Mouse (Mus musculus): Measurements from ENCODE around the gene Krt2. TPM values are rescaled to one million over a fixed set of nuclear protein-coding genes. Genes with fewer than 3 reads are reported as not detected.

The Krt2 gene
- polyA plus RNA-seq, 1 experiment: not detected

DNA sequence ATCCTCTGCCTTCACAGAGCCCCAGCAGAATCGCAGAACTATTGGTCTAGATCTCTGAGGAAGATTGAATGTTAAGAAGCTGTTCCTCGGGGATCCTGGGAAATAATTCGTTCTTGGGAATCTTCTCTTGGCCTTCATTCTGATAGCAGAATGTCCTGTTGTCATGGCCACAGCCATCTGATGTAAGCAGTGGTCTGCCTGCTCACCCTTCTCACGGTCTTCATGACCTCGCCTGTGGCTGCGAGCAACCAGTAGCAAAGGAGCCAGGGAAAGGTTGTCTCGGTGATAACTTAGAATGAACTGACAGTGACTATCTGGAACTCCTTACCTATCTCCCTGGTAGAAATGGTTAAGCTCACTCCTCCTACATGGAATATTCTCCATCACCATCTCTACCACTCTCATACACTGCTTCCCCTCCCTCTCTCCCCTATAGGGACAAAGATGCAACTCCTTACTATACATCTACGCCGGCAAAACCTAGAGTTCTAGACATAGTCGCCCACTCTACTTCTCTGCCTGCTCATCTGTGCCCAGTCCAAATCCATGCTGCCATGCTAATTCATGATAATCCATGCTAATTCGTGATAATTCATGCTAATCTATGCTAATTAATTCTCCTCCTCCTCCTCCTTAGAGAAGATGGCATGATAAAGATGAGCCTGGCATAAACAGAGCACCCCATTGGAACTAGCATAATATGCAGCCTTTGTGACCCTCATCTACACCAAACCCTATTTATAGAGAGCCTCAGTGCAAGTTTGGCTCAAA is 14.7 kb downstream of the Krt2 start:
- no peaks in the 10 kb centered on the region for H3K36me3 ChIP-seq (ENCODE audit: control insufficient read depth, insufficient read depth)
- H3K4me3 ChIP-seq: no peak overlapping the region
- peaks cover 48% of the 10 kb centered on the region for H3K27me3 ChIP-seq (ENCODE audit: control insufficient read depth, insufficient read depth, insufficient read length)
- no peak overlapping the region for H3K4me2 ChIP-seq (ENCODE audit: low read depth)
- no peak overlapping the region for H3ac ChIP-seq (ENCODE audit: control insufficient read depth, insufficient read length)
- H3K79me2 ChIP-seq (ENCODE audit: control insufficient read depth, insufficient read depth): no peaks in the 10 kb centered on the region
- TF ChIP-seq CEBPB (IDR thresholded peaks at IDR 0.05; ENCODE audit: insufficient read depth, poor library complexity, severe bottlenecking): no peak

DNA sequence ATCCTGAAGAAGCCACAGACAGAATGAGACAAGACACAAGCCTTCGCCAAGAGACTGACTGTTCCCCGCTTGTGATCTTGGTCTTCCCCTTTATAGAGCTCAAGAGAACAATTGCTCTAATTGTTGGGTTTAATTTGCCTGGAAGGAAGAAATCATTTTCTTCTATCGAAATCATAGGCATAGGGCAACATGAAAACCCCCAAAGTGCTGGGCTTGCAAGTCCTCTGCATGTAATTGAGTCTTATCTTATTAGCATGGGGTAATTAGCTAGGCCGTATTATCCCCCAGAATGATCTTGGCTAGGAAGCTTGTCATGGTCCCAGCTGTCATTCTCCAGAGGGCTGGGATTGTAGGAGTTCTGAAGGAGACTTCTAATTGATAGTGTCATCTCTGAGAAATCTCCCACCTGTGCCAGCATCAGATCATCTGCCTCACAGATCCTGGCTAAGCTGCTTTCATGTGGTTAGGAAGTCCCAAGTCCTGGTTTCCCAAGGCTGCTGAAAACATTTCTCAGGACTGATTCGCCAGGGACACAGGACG is 15.6 kb downstream of the Krt2 start, which contains the start of gene Krt73:
Gene Krt73, minus strand, starts transcription at position 51 of the 540 bp plus-strand sequence.
- H3K79me2 ChIP-seq (ENCODE audit: control insufficient read depth, insufficient read depth): no peaks in the 10 kb centered on the region
- no peak within 1 kb of the TSS for H3K4me3 ChIP-seq
- no peaks in the 10 kb centered on the region for H3K36me3 ChIP-seq (ENCODE audit: control insufficient read depth, insufficient read depth)
- no peak within 1 kb of the TSS for H3K4me2 ChIP-seq (ENCODE audit: low read depth)
- peaks cover 55% of the 10 kb centered on the region for H3K27me3 ChIP-seq (ENCODE audit: control insufficient read depth, insufficient read depth, insufficient read length)
- TF ChIP-seq SRF (IDR thresholded peaks at IDR 0.05; ENCODE audit: control insufficient read depth, insufficient read length, low read depth) (no peak), MYOG (IDR thresholded peaks at IDR 0.05; ENCODE audit: control insufficient read depth in 1 of 3, insufficient read depth in 1 of 3, insufficient read length in 2 of 3, low read depth in 2 of 3) (no peak), MAX (IDR thresholded peaks at IDR 0.05; ENCODE audit: low read depth) (no peak), TCF3 (IDR thresholded peaks at IDR 0.05; ENCODE audit: insufficient read length, low read depth) (no peak), USF1 (IDR thresholded peaks at IDR 0.05; ENCODE audit: low read depth) (no peak), MYOD1 (IDR thresholded peaks at IDR 0.05; ENCODE audit: control insufficient read depth in 1 of 3, insufficient read length in 2 of 3, low read depth in 2 of 3) (no peak), TCF12 (IDR thresholded peaks at IDR 0.05; ENCODE audit: insufficient read depth, poor library complexity, severe bottlenecking) (no peak), POLR2A (IDR thresholded peaks at IDR 0.05; ENCODE audit: insufficient read length, low read depth) (no peak), REST (IDR thresholded peaks at IDR 0.05; ENCODE audit: insufficient read depth, insufficient read length) (no peak), E2F4 (IDR thresholded peaks at IDR 0.05; ENCODE audit: insufficient read depth) (no peak), CEBPB (IDR thresholded peaks at IDR 0.05; ENCODE audit: insufficient read depth, poor library complexity, severe bottlenecking) (no peak), POLR2AphosphoS2 (IDR thresholded peaks at IDR 0.05; ENCODE audit: insufficient read length, low read depth) (no peak)
- no peak within 1 kb of the TSS for H3ac ChIP-seq (ENCODE audit: control insufficient read depth, insufficient read length)

DNA sequence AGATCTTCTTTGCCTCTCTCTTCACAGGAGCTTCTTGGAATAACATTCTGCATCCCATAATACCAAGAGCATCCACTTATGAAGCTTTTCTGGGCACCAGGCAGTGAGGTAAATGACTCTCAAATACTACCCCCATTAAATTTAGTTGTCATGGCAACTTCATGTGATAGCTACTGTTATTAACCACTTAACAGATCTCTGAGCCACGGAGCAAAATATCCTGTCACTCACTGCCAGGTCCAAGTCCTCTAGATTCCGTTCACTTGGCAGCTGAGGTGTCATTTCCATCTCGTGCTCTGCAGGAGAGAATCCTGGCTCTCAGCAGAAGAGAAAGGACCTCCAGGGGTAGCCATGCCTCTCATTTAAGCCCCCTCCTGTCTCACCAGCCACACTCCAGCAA is 27.1 kb downstream of the Krt2 start:
- Histone ChIP-seq H3K4me2 (ENCODE audit: low read depth) (no peak overlapping the region), H3ac (ENCODE audit: control insufficient read depth, insufficient read length) (no peak overlapping the region), H3K4me3 (no peak overlapping the region), H3K79me2 (ENCODE audit: control insufficient read depth, insufficient read depth) (no peaks in the 10 kb centered on the region), H3K36me3 (ENCODE audit: control insufficient read depth, insufficient read depth) (no peaks in the 10 kb centered on the region), H3K27me3 (ENCODE audit: control insufficient read depth, insufficient read depth, insufficient read length) (peaks cover 60% of the 10 kb centered on the region)
- TF ChIP-seq USF1 (IDR thresholded peaks at IDR 0.05; ENCODE audit: low read depth): no peak
- TF ChIP-seq SRF (IDR thresholded peaks at IDR 0.05; ENCODE audit: control insufficient read depth, insufficient read length, low read depth): no peak
- no peak for TF ChIP-seq TCF12 (IDR thresholded peaks at IDR 0.05; ENCODE audit: insufficient read depth, poor library complexity, severe bottlenecking)
- TF ChIP-seq POLR2AphosphoS2 (IDR thresholded peaks at IDR 0.05; ENCODE audit: insufficient read length, low read depth): no peak
- no peak for TF ChIP-seq MYOG (IDR thresholded peaks at IDR 0.05; ENCODE audit: control insufficient read depth in 1 of 3, insufficient read depth in 1 of 3, insufficient read length in 2 of 3, low read depth in 2 of 3)
- no peak for TF ChIP-seq MAX (IDR thresholded peaks at IDR 0.05; ENCODE audit: low read depth)
- no peak for TF ChIP-seq REST (IDR thresholded peaks at IDR 0.05; ENCODE audit: insufficient read depth, insufficient read length)
- no peak for TF ChIP-seq CEBPB (IDR thresholded peaks at IDR 0.05; ENCODE audit: insufficient read depth, poor library complexity, severe bottlenecking)
- no peak for TF ChIP-seq TCF3 (IDR thresholded peaks at IDR 0.05; ENCODE audit: insufficient read length, low read depth)
- TF ChIP-seq E2F4 (IDR thresholded peaks at IDR 0.05; ENCODE audit: insufficient read depth): no peak
- no peak for TF ChIP-seq POLR2A (IDR thresholded peaks at IDR 0.05; ENCODE audit: insufficient read length, low read depth)

DNA sequence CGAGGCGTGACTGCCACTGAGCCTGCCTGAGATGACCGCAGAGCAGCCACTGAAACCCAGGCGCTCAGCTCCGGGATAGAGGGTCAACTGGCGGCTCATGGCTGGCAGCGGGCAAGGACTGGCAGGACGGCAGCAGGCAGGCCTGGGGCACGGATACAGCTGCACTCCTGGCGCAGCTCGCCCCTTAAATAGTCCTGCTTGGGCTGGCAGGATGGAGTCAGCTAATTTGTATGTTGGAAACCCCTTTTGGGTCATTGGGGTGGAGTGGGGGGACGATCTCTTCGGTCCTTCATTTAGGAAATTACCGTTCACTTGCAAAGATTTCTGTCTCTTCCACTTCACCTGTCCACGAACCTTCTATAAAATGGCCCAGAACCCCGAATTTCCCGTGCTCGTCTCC is 31.6 kb downstream of the Krt2 start, which contains the start of gene Krt72:
Gene Krt72, minus strand, starts transcription at position 101 of the 400 bp plus-strand sequence.
- no peak within 1 kb of the TSS for H3K4me2 ChIP-seq (ENCODE audit: low read depth)
- H3ac ChIP-seq (ENCODE audit: control insufficient read depth, insufficient read length): no peak within 1 kb of the TSS
- H3K36me3 ChIP-seq (ENCODE audit: control insufficient read depth, insufficient read depth): no peaks in the 10 kb centered on the region
- peaks cover 60% of the 10 kb centered on the region for H3K27me3 ChIP-seq (ENCODE audit: control insufficient read depth, insufficient read depth, insufficient read length)
- no peak for TF ChIP-seq POLR2AphosphoS2 (IDR thresholded peaks at IDR 0.05; ENCODE audit: insufficient read length, low read depth)
- no peak for TF ChIP-seq USF1 (IDR thresholded peaks at IDR 0.05; ENCODE audit: low read depth)
- TF ChIP-seq SRF (IDR thresholded peaks at IDR 0.05; ENCODE audit: control insufficient read depth, insufficient read length, low read depth): no peak
- TF ChIP-seq MYOG (IDR thresholded peaks at IDR 0.05; ENCODE audit: control insufficient read depth in 1 of 3, insufficient read depth in 1 of 3, insufficient read length in 2 of 3, low read depth in 2 of 3): no peak
- TF ChIP-seq CEBPB (IDR thresholded peaks at IDR 0.05; ENCODE audit: insufficient read depth, poor library complexity, severe bottlenecking): no peak
- no peak for TF ChIP-seq POLR2A (IDR thresholded peaks at IDR 0.05; ENCODE audit: insufficient read length, low read depth)
- no peak for TF ChIP-seq MAX (IDR thresholded peaks at IDR 0.05; ENCODE audit: low read depth)
- TF ChIP-seq MYOD1 (IDR thresholded peaks at IDR 0.05; ENCODE audit: control insufficient read depth in 1 of 3, insufficient read length in 2 of 3, low read depth in 2 of 3): no peak
- no peak for TF ChIP-seq TCF12 (IDR thresholded peaks at IDR 0.05; ENCODE audit: insufficient read depth, poor library complexity, severe bottlenecking)
- TF ChIP-seq REST (IDR thresholded peaks at IDR 0.05; ENCODE audit: insufficient read depth, insufficient read length): no peak
- TF ChIP-seq E2F4 (IDR thresholded peaks at IDR 0.05; ENCODE audit: insufficient read depth): no peak
- no peak for TF ChIP-seq TCF3 (IDR thresholded peaks at IDR 0.05; ENCODE audit: insufficient read length, low read depth)
- no peaks in the 10 kb centered on the region for H3K79me2 ChIP-seq (ENCODE audit: control insufficient read depth, insufficient read depth)
- no peak within 1 kb of the TSS for H3K4me3 ChIP-seq

Data from myocyte (in vitro differentiated cells).